Mouse (Mus musculus): ENCODE measurements around the gene Vnn1.

- no peak for TF ChIP-seq CTCF (conservative IDR thresholded peaks at IDR 0.05; ENCODE audit: insufficient read depth, insufficient read length, low read depth, low read length)
- TF ChIP-seq POLR2A (IDR thresholded peaks at IDR 0.05; ENCODE audit: low read depth, low read length), result no peak
These were observed 6.6 kb downstream of the Vnn1 start for GRCm38 (mm10) chr10:23901119-23901518.
